Mouse (Mus musculus): ENCODE results near the gene Git2. TPM values are rescaled to one million over a fixed set of nuclear protein-coding genes. Genes with fewer than 3 reads are reported as not detected.

The Git2 gene
- total RNA-seq, 2 experiments from 2014 or later: 35.3 to 36.6 TPM

GRCm38 (mm10) chr5:114686726-114687210 is 88.5 kb downstream of the Git2 start:
- DNase-seq: no peak

GRCm38 (mm10) chr5:114685986-114686385 is 89.3 kb downstream of the Git2 start:
- peak; percentile 27 to 40 for DNase-seq

- DNase-seq: no peak
Measured at GRCm38 (mm10) chr5:114681717-114682116, 93.6 kb downstream of the Git2 start.

GRCm38 (mm10) chr5:114680676-114681285 is 94.5 kb downstream of the Git2 start:
- no peak for DNase-seq

GRCm38 (mm10) chr5:114679841-114680591 is 95.3 kb downstream of the Git2 start:
- DNase-seq: no peak

Small RNA genes lying within 50 kb of the gene (microRNA-seq; reads per million reads assigned to microRNA genes)
- not detected for gene Mir7028

Other genes with a start within 250 kb of the Git2 start
- gene Fam222a, start 207.5 kb downstream of the Git2 start, total RNA-seq (2021): 100 to 1,000 TPM in 1 of 2 experiments, 10 to 100 TPM in 1; 52.1 to 118 TPM
- gene Trpv4, start 117.1 kb downstream of the Git2 start, total RNA-seq (2021): 1 to 10 TPM; 1.5 to 2.7 TPM
- 10 to 100 TPM; 50.8 to 60.5 TPM for gene Gltp, start 84.5 kb downstream of the Git2 start, total RNA-seq (2021)
- gene Tchp, start 67.8 kb downstream of the Git2 start, total RNA-seq (2021): 1 to 10 TPM; 7.6 to 8.9 TPM
- 10 to 100 TPM; 68.6 to 91.4 TPM for gene Ankrd13a, start 840 bp downstream of the Git2 start, total RNA-seq (2021)
- 10 to 100 TPM; 32.2 to 40.7 TPM for gene 1500011B03Rik, start 48.0 kb upstream of the Git2 start, total RNA-seq (2021)
- gene 4930519G04Rik, start 78.1 kb upstream of the Git2 start, total RNA-seq (2021): not detected
- gene Gm9936, start 83.2 kb upstream of the Git2 start, total RNA-seq (2021): not detected
- 10 to 100 TPM; 14.9 to 17.2 TPM for gene Oasl2, start 121.4 kb upstream of the Git2 start, total RNA-seq (2021)
- 1 to 10 TPM; 1.8 to 2.4 TPM for gene Oasl1, start 147.7 kb upstream of the Git2 start, total RNA-seq (2021)
- gene 2210016L21Rik, start 166.6 kb upstream of the Git2 start, total RNA-seq (2021): 10 to 100 TPM; 41.4 to 45.7 TPM
- gene Hnf1a, start 195.6 kb upstream of the Git2 start, total RNA-seq (2021): under 1 TPM in 1 of 2 experiments, not detected in 1; 0.10 TPM
- 10 to 100 TPM; 52.0 to 54.1 TPM for gene Sppl3, start 235.6 kb upstream of the Git2 start, total RNA-seq (2021)